Mouse (Mus musculus) cortical plate, adult 2 months (tissue): ENCODE measurements around the gene Stk38l.

Experiments
- CTCF ChIP-seq: fragments of 200-500 bp; IDR thresholded peaks from 2 replicates; pipeline ENCODE4 v1.5.1; 2011; ENCODE audit warnings: mild to moderate bottlenecking, control low read depth, low read length; ENCODE audit not compliant: insufficient read depth; ENCODE audit errors: extremely low read depth
- POLR2A ChIP-seq: fragments of 200-500 bp; IDR thresholded peaks from 2 replicates; pipeline ENCODE4 v1.6.1; 2011; ENCODE audit warnings: mild to moderate bottlenecking, low read length, control low read depth; ENCODE audit not compliant: insufficient read depth; ENCODE audit errors: extremely low read depth

DNA sequence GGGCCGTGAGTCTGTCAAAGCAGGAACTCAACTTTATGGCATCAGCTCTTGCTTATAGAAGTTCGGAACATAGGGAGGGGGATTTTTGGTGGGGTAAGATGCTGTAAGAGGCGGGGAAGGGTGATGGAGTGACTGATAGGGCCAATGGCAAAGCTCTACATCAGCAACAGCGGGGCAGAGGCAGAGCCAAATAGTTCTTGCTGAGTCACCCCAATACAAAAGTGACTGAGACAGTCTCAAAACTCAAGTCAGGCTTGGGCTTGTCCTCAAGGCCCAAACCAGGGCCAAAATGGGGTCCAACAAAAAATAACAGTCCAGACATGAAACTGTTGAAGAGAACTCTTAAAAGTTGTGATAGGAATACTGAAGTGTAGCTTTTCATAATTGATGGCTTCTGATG, 30.9 kb downstream of the Stk38l start:
- TF ChIP-seq CTCF (no peak), POLR2A (no peak)
